Mouse (Mus musculus) erythroblast, embryonic 14.5 days (primary cell): ENCODE measurements around the gene Pilrb1.

ENCODE experiments used
- GATA1 ChIP-seq: IDR thresholded peaks from 2 replicates; pipeline ENCODE4 v1.6.1; 2012; ENCODE audit warnings: low read length, inconsistent platforms, mixed read lengths
- TAL1 ChIP-seq: IDR thresholded peaks from 3 replicates; pipeline ENCODE4 v1.6.1; 2012; ENCODE audit warnings: low read length, inconsistent platforms, mixed read lengths

DNA sequence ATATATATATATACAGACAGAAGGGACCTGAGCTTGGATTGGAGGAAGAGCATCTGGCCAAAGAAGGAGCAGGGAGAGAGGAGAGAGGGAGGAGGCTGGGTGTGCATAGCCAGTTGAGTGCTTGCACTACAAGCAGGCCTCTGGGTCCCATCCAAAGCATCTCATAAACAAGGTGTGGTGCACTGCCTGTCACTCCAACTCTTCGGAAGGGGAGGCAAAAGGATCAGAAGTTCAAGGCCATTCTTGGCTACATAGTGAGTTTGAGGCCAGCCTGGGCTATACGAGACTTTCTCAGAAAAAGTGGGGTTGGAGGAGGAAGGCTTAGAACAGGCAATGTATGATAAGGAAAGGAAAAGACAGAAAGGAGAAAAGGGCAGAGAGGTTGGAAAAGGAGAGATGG, 31.9 kb downstream of the Pilrb1 start:
- no peak for TF ChIP-seq GATA1
- no peak for TF ChIP-seq TAL1
